Mouse (Mus musculus) hindbrain, embryonic 10.5 days (tissue): ENCODE measurements around the gene Nfil3. TPM values are rescaled to one million over a fixed set of nuclear protein-coding genes. Genes with fewer than 3 reads are reported as not detected.

Experiments used
- DNase-seq: peaks from one replicate; pipeline ENCODE4 v3.0.0-alpha.2; 2017; ENCODE audit warnings: low spot score
- H3K27ac ChIP-seq: fragments of 300-500 bp; sonication (generic); 2 replicates; pipeline ENCODE4 v1.5.1; 2016; ENCODE audit warnings: mild to moderate bottlenecking, moderate library complexity
- H3K27me3 ChIP-seq: fragments of 300-500 bp; sonication (generic); 2 replicates; pipeline ENCODE4 v1.6.1; 2016; ENCODE audit warnings: mild to moderate bottlenecking; ENCODE audit not compliant: poor library complexity, insufficient read depth, severe bottlenecking
- H3K36me3 ChIP-seq: fragments of 300-500 bp; sonication (generic); 2 replicates; pipeline ENCODE4 v1.6.1; 2016; ENCODE audit warnings: mild to moderate bottlenecking, moderate library complexity
- H3K4me1 ChIP-seq: fragments of 300-500 bp; sonication (generic); replicated peaks from 2 replicates; pipeline ENCODE4 v1.6.1; 2016; ENCODE audit warnings: mild to moderate bottlenecking
- H3K4me3 ChIP-seq: fragments of 300-500 bp; sonication (generic); 2 replicates; pipeline ENCODE4 v1.5.1; 2016; ENCODE audit warnings: mild to moderate bottlenecking, moderate library complexity
- H3K9me3 ChIP-seq: fragments of 300-500 bp; sonication (generic); 2 replicates; pipeline ENCODE4 v1.6.1; 2016; ENCODE audit warnings: mild to moderate bottlenecking, moderate library complexity
- WGBS: fragments of 180-500 bp; shearing (Covaris S2); methylation state at CpG from one replicate; pipeline ENCODE4 v1.1.7; 2016; 5-methylcytosine and 5-hydroxymethylcytosine counted together
- polyA plus RNA-seq: library from polyadenylated mRNA; unstranded; fragments of >200 nt; fragmentation: Nextera tagmentation; extraction: Ambion mirVana; gene quantifications from 2 replicates; pipeline ENCODE4 v1.2.1, GENCODE M21; 2016

The Nfil3 gene
- polyA plus RNA-seq, 1 experiment from 2014 or later: 25.9 TPM

DNA sequence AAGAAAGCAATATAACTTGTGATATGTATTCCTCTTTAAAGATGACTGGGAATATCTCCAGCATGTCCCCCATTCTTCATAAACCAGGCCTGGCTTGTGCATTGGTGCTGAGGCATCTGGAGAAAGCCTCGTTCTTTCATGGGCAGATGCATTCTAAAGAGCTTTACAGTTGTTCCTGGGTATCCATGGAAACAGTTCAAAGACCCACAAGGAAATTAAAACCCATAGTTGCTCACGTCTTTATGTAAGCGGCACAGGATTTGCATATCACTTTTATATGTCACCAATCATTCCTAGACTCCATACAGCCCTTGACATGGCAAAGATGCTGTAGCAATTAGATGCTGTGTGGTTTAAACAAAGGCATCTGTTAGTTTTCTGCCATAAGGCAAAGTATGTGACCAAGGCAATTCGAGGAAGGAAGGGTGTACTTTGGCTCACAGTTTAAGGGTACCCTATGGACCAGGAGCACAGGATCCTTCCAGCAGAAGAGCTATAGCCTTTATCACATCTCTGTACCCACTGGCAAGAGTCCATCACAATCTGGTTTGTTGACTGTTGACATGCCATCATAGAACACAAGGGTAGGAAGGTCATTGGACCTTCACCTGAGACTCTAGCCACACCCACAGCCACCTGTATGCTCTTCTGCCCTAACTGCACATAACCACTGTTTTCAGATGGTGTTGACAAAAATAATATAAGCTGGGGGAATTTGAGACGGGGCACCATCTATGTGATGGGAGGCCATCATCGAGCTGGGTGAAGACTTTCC lies 26.9 kb downstream of the Nfil3 start:
- 83% methylated on average over 6 of the region's 6 CpGs for WGBS
- H3K27me3 ChIP-seq: no peaks in the 10 kb centered on the region
- H3K27ac ChIP-seq: no peak overlapping the region
- H3K9me3 ChIP-seq: 0 out of 2 replicates have a peak, but pooled peaks cover 6% of the 10 kb centered on the region
- no peak for DNase-seq
- H3K4me1 ChIP-seq: no peaks in the 10 kb centered on the region
- H3K4me3 ChIP-seq: no peak overlapping the region
- no peaks in the 10 kb centered on the region for H3K36me3 ChIP-seq

DNA sequence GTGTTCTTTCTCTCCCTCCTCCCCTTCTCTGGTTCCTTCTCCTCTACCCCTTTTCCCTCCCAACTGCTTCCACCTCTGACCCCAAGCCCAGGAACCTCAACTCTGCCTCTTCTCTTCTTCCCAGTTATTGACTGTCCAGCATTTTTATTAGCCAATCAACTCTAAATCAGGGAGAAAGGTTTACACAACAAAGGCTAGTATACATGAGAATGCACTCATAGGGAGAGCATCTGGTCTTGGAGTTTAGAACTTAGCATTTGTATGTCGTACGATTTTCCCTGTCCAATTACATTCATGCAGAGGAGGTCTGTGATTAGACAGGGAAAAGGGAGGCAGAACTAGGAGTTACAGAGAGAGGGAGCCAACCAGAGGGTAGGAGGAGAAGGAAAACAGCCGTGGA lies 31.7 kb downstream of the Nfil3 start:
- Histone ChIP-seq H3K27ac (no peak overlapping the region), H3K4me1 (no peaks in the 10 kb centered on the region), H3K36me3 (no peaks in the 10 kb centered on the region), H3K4me3 (no peak overlapping the region), H3K9me3 (0 out of 2 replicates have a peak, but pooled peaks cover 4% of the 10 kb centered on the region), H3K27me3 (no peaks in the 10 kb centered on the region)
- no peak for DNase-seq
- 88% methylated on average over 3 of the region's 3 CpGs for WGBS

DNA sequence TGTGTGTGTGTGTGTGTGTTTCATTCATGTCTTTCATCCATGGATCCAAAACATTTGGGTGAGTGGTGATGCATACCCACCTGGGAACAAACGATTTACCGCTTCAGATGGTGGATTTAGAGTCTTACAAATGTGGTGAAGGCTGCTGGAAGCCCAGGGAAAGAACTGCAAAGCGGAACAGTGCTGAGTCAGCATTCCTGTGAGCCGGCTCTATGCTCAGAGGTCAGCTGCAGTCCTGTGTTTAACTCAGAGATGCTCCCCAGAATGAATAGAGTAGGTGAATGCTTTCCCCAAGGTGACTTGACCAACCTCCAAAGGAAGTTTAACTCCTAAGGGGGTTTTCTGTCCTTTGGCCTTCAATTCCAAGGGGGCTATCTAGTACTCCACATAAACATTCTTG lies 33.3 kb downstream of the Nfil3 start:
- H3K4me1 ChIP-seq: peaks cover 10% of the 10 kb centered on the region
- no peaks in the 10 kb centered on the region for H3K9me3 ChIP-seq
- no peaks in the 10 kb centered on the region for H3K27me3 ChIP-seq
- H3K27ac ChIP-seq: no peak overlapping the region
- WGBS: 77% methylated on average over 4 of the region's 4 CpGs
- DNase-seq: no peak
- no peak overlapping the region for H3K4me3 ChIP-seq
- H3K36me3 ChIP-seq: no peaks in the 10 kb centered on the region

DNA sequence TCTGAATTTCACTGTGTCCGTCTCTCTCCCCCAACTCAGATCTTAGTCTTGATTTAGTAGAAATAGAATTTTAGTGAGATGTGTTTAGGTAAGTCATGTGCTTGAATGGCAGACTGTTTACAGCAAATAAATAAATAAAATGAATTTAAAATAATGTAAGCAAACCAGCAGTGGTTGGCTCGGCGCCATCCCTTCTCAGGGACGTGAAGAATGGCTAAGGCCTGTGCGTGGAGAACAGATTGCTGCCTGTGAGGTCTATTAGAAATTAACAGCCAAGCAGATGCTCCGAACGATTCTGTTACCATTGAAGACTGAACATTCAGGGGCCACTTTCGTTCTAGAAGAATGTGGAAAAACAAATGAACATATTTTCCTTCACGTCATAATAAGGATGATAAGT lies 35.1 kb downstream of the Nfil3 start:
- Histone ChIP-seq H3K27me3 (no peaks in the 10 kb centered on the region), H3K4me3 (no peak overlapping the region), H3K4me1 (peaks cover 15% of the 10 kb centered on the region), H3K27ac (no peak overlapping the region), H3K36me3 (no peaks in the 10 kb centered on the region), H3K9me3 (no peaks in the 10 kb centered on the region)
- WGBS: 90% methylated on average over 9 of the region's 9 CpGs
- DNase-seq: no peak

DNA sequence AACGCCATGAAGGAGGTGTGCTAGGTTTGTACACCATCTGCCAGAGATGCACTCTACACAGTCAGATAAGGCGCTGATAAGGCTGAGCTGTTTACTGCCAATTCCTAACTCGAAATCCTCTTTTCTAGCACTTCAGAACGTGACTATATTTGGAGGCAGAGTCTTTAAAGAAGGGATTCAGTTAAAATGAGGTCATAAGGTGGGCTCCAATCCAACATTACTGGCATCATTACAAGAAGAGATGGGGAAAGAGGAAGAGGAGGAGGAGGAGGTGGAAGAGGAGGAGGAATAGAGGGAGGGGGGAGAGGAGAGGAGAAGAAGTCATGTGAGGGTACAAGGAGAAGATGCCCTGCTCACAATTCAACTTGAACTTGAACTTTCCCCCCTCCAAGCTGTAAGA lies 36.8 kb downstream of the Nfil3 start:
- Histone ChIP-seq H3K36me3 (no peaks in the 10 kb centered on the region), H3K27me3 (no peaks in the 10 kb centered on the region), H3K4me3 (no peak overlapping the region), H3K9me3 (no peaks in the 10 kb centered on the region), H3K4me1 (peaks cover 16% of the 10 kb centered on the region), H3K27ac (no peak overlapping the region)
- WGBS: 79% methylated on average over 4 of the region's 4 CpGs
- no peak for DNase-seq

DNA sequence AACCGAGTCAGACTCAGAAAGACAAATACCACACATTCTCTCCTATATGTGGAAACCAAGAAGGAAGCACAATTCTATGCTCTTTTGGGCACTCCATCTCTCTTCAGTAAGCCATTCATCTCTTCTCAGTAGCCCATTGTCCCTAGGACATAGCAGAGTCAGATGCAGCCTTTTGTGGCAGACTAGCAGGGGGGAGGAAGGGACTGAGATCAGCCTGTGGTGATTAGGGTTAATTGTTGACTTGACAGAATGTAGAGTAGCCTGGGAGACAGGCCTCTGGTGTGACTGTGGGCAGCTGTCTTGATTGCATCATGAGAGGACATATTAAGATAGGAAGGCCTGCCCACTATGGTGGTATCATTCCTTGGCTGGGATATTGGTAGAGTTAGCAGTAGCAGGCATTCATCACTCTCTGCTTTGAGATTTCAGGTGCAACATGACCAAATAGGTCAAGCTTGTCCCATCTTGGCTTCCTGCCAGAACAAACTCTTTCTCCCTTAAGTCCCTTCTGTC lies 37.9 kb downstream of the Nfil3 start:
- H3K4me3 ChIP-seq: no peak overlapping the region
- H3K36me3 ChIP-seq: no peaks in the 10 kb centered on the region
- no peak overlapping the region for H3K27ac ChIP-seq
- no peaks in the 10 kb centered on the region for H3K27me3 ChIP-seq
- peaks cover 16% of the 10 kb centered on the region for H3K4me1 ChIP-seq
- DNase-seq: no peak
- WGBS: 56% methylated on average over 1 of the region's 1 CpGs
- no peaks in the 10 kb centered on the region for H3K9me3 ChIP-seq

DNA sequence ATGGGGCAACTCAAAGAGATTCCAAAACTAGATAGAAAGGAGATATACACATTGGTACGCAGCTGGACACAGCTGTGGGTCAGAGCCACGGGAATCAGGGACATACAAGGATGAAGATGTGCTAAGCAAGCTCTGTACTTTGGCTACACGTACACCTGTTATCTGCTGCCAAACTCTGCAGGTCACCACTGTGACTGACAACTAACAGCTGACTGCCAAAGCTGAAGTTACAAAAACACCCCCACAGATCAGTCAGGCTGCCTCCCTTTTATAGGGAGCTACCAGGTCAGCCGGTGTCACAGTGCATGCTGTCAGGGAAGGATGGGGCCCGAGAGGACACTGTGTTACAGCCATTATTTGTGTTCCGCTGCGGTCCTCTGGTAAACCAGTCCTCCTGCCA lies 39.9 kb downstream of the Nfil3 start:
- Histone ChIP-seq H3K4me1 (peaks cover 16% of the 10 kb centered on the region), H3K36me3 (no peaks in the 10 kb centered on the region), H3K27me3 (no peaks in the 10 kb centered on the region), H3K4me3 (no peak overlapping the region), H3K9me3 (no peaks in the 10 kb centered on the region), H3K27ac (no peak overlapping the region)
- DNase-seq: no peak
- 79% methylated on average over 7 of the region's 7 CpGs for WGBS

DNA sequence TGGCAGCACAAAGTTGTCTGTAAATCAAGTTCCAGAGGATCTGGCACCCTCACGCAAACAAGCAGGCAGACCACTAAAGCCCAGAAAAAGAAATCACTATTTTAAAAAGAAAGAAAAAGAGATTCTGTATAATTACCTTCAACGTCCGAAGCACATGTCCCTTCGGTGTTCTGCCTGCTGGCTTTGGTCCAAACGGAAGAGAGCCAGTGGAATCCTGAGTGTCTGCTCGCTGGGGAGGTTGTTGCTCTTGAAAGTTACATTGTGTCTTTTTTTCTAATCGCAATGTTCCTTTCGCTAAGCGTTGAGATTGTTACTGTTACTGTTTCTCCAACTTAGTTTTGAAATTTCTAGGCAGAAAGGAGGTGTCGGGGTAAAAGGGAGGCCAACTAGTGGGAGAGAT lies 50.3 kb downstream of the Nfil3 start:
- DNase-seq: no peak
- Histone ChIP-seq H3K27ac (no peak overlapping the region), H3K27me3 (peaks cover 3% of the 10 kb centered on the region; the same call in 1 of the 2 replicates), H3K4me3 (no peak overlapping the region), H3K4me1 (peaks cover 32% of the 10 kb centered on the region), H3K36me3 (no peaks in the 10 kb centered on the region), H3K9me3 (no peaks in the 10 kb centered on the region)
- 62% methylated on average over 10 of the region's 10 CpGs for WGBS

DNA sequence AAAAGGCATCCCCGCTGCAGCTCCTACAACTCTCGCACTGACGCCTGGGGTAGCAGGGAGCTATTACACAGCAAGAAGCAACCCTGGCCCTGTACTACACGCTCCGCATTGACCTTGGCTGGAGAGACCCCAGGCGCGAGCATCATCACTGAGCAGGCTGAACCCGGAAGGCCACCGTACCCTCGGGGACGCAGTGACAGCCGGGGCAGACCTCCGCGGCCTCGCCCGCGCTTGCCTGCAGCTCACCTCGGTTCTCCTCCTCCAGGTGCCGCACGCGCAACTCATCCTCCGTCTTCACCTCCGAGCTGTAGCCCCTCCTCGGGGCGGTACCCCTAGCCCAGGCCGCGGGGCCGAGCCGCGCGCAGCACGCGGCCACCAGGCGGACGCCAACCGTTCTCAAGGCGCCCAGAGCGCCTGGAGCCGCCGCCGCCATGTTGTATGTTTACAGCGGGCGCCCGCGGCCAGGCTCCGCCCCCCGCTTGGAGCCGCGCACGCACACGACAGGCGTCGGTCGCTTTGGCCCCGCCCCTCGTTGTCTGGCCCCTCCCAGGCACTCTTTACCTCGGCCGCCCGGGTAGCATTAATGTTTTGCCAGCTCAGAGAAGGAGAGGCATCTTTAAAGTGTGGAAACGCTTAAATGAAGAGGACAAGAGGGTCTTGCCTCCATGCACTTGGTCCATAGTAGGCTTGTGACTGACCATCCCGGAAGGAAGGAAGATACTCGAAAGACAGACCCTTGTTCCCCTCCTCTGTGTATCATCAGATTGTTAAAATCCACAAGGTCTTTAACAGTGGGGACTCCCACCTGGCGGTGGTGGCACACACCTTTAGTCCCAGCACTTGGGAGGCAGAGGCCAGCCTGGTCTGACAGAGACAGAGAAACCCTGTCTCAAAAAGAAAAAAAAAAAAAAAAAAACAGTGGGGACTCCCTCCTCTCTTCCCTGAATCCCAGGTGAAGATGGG lies 51.4 kb downstream of the Nfil3 start, which contains the start of gene Auh:
Auh (minus strand) TSS at position 473 of the 963 bp plus-strand sequence.
- DNase-seq: peak; percentile 92
- under 1% methylated on average over 63 of the region's 63 CpGs for WGBS
- Histone ChIP-seq H3K4me3 (peak within 1 kb of the TSS; percentile 84), H3K9me3 (no peaks in the 10 kb centered on the region), H3K27ac (peak within 1 kb of the TSS; percentile 92), H3K36me3 (no peaks in the 10 kb centered on the region), H3K4me1 (peaks cover 32% of the 10 kb centered on the region), H3K27me3 (peaks cover 3% of the 10 kb centered on the region; the same call in 1 of the 2 replicates)

DNA sequence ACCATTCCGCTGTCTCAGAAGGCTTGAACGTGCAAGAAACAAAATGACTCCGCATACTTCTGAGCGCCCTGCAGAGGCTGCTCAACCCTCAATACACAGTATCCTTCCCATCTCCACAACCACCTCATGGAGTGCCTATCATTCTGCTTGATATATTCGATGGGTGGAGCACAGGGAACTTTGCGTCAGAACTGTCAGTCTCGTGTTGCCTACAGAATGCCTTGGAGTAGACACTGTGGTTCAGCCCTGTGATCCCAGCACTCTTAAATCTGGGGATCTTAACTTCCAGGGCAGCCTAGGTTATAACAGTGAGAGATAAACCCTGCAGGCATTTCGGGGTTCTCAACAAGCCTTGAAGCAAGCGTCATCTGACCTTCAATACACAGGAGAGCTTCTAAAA lies 52.5 kb downstream of the Nfil3 start:
- H3K4me3 ChIP-seq: peak overlapping the region; percentile 84
- peak overlapping the region; percentile 92; the same call in 1 of the 2 replicates for H3K27ac ChIP-seq
- no peaks in the 10 kb centered on the region for H3K9me3 ChIP-seq
- peaks cover 3% of the 10 kb centered on the region; the same call in 1 of the 2 replicates for H3K27me3 ChIP-seq
- no peak for DNase-seq
- no peaks in the 10 kb centered on the region for H3K36me3 ChIP-seq
- WGBS: 71% methylated on average over 9 of the region's 9 CpGs
- peaks cover 32% of the 10 kb centered on the region for H3K4me1 ChIP-seq

DNA sequence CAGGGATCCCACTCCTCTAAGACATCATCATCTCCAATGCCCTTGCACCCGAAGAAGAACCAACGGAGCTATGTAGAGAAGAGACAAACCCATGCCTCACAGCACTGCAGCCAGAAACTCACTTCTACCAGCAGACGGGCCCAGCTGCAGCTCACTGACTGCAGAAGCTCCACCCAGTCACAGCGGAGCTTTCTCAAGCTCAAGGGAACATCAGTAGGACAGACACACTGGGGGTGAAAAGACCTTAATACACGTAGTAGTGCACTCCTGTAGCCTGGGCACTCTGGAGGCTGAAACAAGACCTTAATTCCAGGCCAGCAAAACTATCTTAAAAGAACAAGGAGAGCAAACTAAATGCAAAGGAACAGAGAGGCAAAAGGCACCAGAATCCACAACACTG lies 56.4 kb downstream of the Nfil3 start:
- WGBS: 85% methylated on average over 5 of the region's 5 CpGs
- Histone ChIP-seq H3K27ac (no peak overlapping the region), H3K27me3 (no peaks in the 10 kb centered on the region), H3K36me3 (no peaks in the 10 kb centered on the region), H3K9me3 (no peaks in the 10 kb centered on the region), H3K4me1 (peaks cover 27% of the 10 kb centered on the region), H3K4me3 (no peak overlapping the region)
- no peak for DNase-seq

DNA sequence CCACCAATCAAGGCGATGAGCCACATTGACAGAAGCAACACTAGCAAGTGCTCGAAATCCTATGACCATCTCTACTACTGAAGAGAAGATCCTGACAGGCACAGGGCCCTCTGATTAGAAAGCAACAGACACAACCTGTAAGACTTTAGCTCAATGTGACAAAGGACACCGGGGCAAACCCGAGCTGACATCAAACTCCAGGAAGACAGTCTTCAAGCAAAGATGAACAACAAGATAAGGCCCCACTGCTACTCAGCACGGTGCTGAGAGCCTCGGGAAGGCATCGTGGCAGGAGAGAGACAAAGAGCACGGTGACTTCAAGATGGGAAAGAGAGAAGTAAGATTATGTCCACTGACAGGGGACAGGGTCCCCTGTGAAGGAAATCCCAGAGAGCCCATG lies 58.9 kb downstream of the Nfil3 start:
- H3K27ac ChIP-seq: no peak overlapping the region
- no peak for DNase-seq
- H3K9me3 ChIP-seq: no peaks in the 10 kb centered on the region
- 87% methylated on average over 8 of the region's 8 CpGs for WGBS
- H3K4me3 ChIP-seq: no peak overlapping the region
- peaks cover 6% of the 10 kb centered on the region; the same call in 1 of the 2 replicates for H3K4me1 ChIP-seq
- no peaks in the 10 kb centered on the region for H3K27me3 ChIP-seq
- 0 out of 2 replicates have a peak, but pooled peaks cover 7% of the 10 kb centered on the region for H3K36me3 ChIP-seq
